Mouse (Mus musculus): ENCODE data around the gene Eif1b.
"Not testable (repeated sequence)": the region's sequence is repeated elsewhere in the genome, so short reads cannot be mapped to it uniquely, and the experiment has no call there.

Eif1b gene

DNA sequence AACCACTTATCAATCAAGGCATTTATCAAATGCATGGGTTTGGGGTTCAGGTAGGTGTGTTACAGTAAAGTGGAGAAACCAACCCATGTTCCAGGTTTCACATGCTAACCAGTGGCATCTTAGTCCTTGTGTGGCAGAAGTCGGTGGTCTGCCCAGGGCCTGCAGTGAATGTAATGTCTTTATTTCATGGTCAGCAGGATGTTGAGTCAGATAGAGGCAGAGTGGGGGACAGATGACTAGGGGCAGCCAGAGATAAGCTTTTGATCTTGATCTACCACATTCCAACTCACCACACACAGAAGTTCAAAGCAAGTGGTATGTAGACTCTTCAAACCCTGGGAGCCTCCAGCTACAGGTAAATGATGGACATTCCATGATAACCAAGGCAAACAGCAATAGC lies 29.1 kb downstream of the Eif1b start:
- no peak for DNase-seq (ENCODE audit: low spot score)

DNA sequence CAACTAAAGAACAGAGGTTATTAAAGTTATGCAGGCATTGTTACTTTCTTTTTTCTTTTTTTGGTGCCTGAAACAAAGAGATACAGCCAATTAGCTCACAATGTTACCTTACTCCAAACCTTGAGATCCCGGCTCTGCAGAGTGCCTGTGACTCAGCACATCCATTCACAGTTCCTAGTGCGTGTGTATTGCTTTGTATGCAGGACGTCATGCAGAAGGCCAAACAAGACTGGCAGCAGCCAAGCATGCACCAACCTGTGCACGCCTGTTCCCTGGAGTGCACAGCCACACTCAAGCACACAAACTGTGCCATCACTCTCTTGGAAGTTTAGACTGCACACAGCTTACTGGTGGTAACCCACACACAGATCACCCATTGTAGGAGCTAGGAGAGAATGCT lies 35.2 kb downstream of the Eif1b start:
- DNase-seq (ENCODE audit: low spot score) = no peak

DNA sequence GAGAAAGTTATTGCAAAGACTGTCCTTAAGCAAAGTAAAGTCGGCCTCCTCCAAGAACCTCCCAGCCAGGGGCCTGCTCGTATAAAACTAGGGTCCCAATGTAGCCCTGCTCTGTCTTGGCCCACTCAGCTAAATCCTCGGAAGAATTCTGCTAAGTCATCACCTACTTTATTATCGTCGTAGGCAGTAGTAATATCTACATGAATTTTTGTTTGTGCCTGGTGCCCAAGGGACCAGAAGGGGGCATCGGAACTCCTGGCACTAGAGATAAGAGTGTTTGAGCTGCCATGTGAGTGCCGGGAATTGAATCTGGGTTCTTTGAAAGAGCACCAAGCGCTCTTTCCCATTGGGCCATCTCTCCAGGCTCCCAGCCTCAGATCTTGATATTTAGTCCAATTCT lies 35.9 kb downstream of the Eif1b start:
- DNase-seq (ENCODE audit: low spot score) = no peak

DNA sequence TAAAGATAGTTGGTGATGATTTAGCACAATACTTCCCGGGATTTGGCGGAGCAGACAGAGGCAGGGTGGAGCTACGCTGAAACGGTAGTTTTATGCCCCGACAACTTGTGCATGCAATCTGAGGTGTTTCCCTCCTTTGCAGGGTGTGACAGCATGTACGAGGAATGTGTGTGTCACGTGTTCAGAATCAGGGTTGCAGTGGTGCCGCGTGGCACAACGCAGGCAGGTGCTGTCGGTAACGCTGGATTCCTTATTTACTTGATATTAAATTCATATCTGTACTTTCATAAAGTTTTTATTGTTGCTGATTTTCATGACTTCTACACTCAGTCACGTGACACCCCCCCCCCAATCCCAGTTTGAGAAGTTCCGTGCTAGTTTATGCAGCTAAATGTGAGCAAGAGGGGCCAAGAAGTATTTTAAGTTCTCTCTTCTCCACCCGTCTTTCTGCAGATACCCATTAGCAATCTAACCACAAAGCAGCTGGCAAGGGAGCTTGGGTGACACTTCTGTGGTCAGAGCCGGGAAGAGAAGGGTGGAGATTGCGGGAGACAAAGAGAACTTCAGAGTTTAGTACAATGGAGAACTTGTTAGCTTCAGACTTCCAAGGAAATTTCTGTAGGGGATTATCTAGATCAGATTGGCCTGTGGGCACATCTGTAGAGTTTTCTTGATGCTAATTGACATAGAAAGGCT lies 36.9 kb downstream of the Eif1b start:
- DNase-seq (ENCODE audit: low spot score) = no peak

DNA sequence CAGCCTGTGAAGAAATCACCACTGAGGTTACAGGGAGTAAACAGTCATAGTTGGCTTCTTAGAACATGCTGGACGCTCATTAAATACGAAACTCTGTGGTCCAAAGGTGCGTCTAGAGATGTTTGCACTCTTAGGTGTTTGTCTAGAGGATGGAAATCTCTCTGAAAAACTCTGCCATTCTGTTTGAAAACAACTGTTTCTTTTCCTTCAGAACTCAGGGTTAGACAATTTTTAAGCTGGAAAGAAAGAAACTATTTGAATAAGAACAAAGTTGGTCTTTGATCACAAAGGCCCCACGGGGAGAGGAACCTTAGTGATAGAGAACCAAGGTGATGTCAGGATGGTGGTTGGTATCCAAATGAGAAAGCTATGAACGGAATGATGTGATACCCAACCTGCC lies 38.4 kb downstream of the Eif1b start:
- no peak for DNase-seq (ENCODE audit: low spot score)

DNA sequence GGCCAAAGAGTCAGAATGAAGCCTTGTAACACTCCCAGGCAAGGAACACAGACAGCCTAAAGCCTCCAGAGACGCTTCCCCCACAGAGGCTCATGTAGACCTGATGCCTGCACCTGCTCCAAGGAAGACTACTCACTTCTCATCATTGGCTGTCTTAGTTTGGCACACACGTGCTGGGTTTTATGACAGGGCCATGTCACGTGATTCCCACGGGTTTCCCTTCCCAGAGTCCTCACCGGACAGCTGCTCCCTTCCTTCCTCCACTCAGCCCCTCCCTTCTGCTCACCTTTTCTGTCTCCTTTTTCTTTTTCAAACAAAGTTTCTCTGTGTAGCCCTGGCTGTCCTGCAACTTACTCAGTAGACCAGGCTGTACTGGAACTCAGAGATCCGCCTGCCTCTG lies 40.0 kb downstream of the Eif1b start:
- DNase-seq (ENCODE audit: low spot score) = no peak

DNA sequence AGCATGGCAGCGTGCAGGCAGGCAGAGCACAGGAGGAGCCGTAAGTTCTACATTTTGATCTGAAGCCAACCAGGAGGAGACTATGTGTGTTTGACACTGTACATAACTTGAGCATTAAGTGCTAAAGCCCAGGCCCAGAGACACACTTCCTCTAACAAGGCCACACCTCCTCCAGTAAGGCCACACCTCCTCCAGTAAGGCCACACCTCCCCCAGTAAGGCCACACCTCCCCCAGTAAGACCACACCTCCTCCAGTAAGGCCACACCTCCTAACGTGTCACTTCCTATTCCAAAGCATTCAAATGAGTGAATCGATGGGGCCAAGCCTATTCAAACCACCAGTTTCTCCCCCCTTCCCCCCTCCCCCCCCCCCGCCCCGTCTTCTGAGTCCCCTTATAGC lies 40.7 kb downstream of the Eif1b start:
- DNase-seq (ENCODE audit: low spot score) = no peak

DNA sequence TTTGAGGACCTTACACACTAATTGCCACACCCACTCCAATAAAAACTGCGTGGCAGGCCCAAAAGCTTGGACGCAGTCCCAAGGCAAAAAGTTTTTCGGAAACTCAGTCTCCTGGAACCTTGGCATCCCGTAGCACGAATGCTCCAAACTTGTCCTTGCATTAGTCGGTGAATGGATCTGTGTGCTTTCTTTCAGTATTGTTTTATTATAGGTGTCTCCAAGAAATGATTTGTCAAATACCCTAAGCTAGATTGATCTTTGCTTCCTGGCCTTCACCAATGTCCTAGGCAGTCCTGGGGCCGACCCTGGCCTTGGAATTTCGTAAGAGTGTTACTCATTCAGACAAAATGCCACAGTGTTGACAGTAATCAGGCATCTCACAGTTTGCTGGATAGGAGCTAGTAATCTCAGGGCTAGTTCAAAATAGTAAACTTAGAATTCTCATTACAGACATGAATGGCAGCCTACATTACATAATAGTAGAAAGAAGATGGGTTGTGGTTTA lies 41.5 kb downstream of the Eif1b start:
- DNase-seq (ENCODE audit: low spot score) = not testable (repeated sequence)

DNA sequence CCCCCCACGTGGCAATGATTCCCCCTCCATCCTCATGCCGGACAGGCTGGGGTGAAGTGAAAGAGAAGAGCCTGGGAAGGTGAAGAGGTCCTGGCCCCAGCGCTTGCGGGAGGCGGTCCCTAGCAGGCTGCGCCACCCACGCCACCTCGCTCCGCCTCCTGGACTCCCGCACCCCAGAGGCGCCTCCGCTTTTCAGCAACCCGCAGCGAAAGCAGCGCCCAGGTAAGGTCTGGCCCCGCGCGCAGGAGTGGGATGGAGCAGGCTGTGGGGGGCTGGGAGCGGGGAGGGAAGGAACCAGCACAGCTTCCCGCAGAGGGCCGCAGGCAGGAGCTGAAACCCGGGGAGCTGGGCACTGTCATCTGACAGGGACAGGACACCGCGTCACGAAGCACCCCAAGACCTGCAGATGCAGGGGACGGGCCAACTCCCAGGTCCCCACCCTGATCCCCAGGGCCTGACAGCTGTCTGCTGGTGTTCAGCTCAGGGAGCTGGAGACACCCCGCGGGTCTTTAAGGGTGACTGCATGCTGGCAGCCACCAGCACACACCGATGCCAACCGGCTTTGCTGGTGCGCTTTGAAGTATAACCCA lies 47.7 kb downstream of the Eif1b start, which contains the start of gene Entpd3:
TSS of gene Entpd3 (plus strand) at position 157 of the 590 bp plus-strand sequence.
- DNase-seq (ENCODE audit: low spot score) = no peak

DNA sequence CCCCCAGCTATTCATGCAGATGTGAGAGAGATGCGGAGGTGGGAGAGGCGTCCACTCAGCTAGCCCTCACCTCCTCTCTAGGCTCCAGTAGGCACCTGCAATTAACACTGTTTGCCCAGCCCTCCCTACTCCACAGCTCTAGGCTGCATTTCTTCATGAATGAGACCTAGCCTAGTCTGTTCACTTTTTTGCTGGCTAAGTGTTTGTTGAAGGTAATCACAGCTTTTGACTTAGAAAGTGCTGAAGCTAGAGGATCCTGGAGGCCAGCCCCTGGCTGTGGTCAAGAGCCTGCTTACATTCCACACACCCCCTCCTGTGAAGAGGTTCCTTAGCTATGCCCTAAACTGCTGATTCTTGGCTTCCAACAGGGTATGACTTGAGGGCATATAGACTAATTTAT lies 49.4 kb downstream of the Eif1b start:
- no peak for DNase-seq (ENCODE audit: low spot score)

DNA sequence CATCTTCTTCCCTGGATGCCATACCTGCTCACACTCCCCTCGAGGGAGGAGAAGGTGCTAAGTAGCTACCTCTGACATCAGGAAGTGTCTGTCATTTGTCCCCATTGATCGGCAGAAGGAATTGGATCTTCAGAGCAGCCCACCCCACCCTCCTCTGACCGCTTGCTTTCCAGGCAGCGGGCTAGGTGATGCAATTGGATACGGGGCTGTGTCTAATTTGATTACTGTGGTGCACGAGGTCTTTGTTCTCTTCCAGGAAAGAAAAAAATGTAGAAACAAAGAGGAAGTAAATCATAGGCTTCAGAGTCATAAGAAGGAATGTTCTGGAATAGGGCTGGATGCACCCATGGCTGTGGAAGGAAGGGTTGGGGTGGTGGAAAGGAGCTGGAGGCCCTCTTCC lies 50.2 kb downstream of the Eif1b start:
- DNase-seq (ENCODE audit: low spot score) = no peak

All from left cerebral cortex, adult 11 months (tissue).